Mouse (Mus musculus): Measurements from ENCODE around the gene Lbhd2.

The Lbhd2 gene

DNA sequence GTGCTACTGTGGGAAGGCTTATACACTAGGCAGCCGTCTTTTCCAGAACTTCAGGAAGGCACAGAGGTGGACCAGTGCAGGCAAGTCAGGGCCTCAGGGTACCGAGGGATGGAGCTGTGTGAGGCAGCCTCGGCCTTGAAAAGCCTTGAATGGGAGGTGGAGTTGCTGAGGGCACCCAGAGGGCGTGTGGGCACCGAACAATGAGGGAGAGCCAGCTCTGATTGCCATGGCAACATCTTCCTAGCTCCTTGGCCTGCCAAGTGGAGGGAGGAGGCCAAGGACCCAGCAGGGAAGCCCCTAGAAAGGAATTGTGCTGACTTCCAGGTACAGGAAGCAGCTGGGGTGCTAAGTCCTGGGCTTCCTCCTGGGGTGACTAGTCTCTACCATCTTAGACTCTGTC is 3.0 kb downstream of the Lbhd2 start:
- DNase-seq: no peak

DNA sequence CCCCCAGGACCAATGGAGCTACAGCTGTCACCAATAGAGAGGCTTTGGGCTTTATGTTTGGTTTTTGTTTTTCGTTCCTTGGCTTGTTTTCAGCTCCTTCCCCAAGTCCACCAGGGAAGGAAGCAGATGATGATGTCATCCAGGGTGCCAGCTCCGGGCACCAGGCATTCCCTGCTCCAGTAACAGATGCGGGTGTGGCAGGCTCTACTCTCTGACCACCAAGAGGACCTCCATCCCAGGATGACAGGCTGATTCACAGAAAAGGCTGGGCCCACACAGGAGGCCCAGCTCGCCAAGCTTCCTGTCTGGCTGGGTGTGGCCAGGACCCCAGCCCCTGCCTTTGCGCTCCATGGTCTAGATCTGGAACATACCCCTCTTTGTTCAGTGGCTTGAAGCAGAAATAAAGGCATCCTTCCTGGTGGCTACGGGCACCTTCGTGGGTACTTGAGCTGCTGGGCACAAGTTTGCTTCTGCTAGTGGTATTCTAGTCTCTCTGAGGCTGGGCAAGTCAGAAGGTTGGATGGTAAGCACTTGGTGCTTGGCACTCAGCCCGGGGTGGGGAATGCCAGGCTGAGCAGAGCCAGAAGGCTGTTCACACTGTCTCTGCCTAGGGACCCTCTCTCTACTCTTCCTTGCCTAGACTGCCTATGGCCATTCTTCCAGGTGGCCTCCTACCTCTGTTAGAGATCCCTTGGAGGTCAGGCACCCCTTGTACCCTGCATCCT is 5.2 kb downstream of the Lbhd2 start:
- DNase-seq: no peak

DNA sequence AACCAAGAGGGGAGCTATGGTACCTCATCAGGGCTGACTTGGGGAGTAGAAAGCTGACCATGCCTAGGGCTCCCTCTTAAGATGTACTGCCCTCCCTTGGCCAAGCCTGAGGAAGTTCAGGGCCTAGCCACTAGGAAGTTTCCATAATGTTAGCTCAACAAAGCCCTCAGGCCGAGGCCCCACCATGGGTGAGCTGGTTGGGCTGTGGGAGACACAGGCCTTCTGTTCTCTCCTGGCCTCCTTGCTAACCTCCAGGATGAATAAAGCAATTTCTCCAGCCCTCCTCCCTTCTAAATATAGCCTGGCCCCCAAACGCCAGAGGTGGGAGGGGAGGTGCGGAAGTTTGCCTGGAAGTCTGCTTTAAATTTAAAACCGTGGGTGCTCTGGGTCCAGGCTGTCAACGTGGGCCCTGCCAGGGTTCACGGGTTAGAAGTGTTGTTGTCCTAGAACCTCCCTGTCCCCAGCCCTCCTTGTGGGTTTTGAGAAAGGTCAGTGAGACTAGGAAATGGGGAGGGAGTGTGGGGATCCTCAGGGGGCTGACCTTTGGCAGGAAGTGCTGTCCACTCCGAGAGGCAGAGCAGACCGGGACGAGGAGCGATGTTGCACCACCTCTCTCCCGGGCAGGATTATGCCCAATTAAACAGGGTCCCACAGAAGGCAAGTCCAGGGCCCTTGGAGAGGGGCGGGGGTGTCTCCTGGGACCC is 6.1 kb downstream of the Lbhd2 start:
- DNase-seq: peak; percentile 41

DNA sequence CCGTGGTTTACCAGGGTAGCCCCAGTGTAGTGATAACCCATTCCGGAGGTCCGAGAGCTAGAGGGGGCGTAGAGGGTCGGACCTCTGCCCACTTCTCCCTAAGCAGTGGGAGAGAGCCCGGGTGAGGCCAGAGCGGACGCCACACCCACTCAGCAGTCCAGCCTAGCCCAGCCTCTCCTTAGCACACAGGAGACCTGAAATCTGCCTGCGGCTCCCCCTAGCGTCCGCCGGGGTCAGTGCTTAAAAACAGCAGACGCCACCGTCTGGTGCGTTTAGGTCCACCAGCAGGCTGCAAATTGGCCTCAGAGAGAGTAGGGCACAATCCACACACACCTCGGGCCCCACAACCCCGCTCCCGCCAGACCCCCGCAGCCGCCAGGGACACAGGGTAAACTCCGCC is 6.7 kb downstream of the Lbhd2 start:
- DNase-seq: peak; percentile 96

DNA sequence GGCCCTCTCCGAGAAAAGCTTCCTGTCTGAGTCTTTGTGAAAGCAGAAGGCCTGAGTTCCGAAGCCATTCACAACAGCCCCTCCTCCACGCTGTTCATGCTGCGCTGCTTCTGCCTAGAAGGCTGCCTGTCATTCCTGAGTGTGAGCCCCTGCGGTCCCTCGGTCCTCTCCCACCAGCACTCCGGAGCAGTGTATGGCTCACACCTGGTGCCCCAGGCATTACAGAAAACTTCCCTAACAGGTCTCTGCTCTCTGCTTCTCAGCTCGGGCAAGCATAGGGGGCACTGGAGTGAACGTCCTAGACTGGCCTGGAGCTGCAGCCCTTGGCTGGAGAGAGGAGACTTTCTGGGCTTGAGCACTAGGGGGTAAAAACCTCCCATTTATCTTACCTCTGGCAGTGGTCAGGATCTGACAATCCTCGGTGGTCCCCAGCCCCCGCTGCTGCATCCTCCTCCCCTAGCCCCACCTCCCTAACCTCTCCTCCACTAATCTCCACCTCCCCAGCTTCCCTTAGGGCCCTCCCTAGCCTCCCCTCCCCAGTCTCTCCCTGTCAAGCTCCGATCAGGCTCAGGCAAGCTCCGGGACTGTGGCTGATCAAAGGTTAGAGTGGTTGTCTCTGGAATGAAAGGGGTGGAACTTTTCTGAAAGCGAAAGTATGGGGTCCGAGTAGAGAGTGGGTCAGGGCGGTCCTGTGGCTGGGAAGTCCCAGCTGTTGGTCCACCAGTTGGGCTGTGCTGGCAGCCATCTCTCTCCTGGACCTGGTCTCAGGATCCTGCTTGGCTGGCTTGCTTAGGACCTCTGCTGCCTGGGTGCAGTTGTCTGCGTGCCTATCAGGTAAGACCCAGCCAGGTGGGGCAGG is 10.5 kb downstream of the Lbhd2 start, which contains the start of gene Exoc3l4:
Gene Exoc3l4 (plus strand): TSS at position 97 of the 859 bp plus-strand sequence.
- DNase-seq: peak; percentile 64

DNA sequence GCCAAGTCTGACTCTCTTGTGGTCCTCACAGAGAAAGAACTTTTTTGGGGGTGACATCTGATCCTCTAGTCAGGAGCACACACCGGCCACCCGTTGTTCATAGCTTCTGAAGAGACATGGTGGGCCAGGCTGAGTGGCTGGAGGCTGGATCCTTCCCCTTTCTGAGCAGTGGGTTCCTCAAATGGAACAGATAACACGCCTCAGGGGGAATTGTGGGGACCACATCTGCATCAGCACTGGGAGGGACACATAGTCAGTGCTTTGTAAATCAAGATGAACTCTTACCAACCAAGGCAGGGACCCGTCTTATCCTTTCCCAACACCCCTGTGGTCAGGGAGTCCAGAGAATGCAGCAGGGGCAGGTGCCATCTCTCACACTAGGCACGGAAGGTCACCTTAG is 13.3 kb downstream of the Lbhd2 start:
- no peak for DNase-seq

DNA sequence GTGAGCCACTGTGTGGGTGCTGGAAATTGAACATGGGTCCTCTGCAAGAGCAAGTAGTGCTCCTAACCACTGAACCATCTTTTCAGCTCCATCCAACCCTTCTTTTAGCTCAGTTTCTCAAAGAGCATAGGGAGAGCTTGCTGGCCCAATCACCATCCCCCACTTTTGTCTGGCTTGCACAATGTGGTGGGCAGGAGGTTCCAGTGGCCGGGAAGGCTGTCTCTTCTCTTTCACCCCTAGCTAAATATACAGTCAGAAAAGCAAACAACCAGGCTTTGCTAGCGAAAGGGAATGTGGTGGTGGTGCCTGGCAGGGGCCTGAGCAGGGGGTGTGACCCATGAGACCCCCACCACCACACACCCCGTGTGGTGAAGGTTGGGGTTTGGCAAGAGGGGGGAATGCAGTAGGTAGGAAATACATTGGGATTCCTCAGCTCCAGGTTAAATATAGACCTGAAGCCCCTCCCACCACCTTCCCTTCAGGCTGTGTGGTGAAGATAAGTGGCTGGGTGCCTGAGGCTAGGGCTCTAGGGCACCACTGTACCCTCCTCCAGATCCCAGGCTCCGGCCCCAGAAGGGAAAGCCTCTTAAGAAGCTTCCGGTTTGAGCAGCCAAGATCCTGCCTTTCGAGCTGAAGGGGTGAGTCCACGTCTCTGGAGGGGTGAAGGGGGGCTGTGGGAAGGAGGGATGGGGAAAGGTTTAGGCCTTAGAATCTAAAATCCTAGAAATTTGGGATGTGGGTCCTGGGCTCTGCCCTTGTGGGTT is 14.5 kb downstream of the Lbhd2 start:
- no peak for DNase-seq

DNA sequence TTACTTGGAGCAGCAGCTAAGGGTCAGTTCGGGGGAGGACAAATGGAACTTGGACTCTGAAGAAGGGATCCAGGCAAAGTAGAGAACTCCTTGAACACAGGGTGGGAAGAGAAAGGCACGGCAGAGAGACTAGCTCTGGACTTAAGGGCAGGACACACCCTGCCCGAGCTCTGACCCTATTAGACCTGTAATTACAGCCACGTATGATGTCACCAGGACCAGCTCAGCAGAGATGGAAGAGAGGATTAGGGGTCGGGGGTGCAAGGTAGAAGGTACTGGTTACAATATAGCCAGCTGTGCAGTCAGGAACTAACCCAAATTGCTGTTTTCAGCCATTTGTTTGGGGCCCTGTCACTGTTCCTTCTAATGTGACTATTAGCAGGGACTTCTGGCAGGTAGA is 16.2 kb downstream of the Lbhd2 start:
- no peak for DNase-seq

DNA sequence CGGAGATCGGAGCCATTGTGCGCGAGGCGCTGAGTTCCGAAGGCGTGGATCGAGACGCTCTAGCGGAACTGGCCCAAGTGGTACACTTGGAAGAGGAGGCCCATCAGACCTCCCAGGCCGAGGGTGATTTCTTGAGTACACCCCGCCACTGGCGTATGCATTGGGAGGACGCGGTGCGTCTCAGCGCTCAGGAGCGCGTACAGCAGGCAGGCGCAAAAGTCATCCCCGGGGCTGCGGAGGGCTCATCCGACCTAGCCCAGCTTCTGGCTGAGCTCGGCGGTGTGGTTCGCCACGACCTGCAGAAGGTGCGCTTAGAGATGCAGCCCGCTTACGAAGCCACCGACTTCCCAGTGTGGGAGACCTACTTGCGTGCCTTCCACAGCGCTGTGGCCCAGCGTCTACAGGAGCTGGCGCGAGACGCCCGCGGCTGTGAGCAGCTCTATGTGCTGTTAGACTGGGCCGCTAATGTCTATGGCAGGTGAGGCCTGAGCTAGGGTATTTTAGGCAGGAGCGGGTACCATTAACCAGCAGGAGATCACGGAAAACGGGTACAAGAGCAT is 17.0 kb downstream of the Lbhd2 start:
- DNase-seq: no peak

DNA sequence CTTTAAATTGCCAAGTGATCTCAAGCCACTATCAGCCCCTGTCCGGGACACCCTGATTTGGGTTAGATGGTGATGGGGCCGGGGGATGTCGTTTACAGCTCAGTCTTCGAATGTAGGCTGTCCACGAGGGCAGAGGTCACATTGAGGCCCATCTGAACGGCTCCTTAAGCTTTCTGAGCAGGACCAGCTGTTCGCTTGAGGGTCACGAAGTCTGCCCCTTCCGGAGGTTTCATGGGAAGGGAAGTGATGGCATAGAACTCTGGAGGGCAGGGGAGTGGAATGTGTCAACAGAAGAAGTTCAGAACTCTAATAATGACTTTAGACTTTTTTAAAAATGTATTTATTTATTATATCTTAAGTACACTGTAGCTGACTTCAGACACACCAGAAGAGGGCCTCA is 17.9 kb downstream of the Lbhd2 start:
- DNase-seq: peak; percentile 37

DNA sequence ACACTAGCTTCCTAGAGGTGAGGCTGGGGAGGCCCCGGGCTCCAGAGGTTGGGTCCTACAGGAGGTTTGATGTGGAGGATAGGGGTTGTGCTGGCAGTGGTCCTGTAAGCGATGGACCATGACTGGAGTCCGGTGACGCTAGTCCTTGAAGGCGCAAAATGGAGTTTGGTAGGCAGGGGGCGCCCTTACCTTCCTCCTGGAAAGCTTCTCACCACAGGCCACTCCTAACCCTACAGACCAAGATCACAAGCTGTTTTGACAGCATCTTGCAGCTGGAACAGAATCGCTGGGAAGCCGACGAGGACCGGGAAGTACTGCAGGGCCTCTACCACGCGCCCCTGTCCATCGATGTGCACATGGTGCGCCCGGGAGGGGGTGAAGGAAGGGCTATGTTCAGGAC is 18.6 kb downstream of the Lbhd2 start:
- peak; percentile 93 for DNase-seq

DNA sequence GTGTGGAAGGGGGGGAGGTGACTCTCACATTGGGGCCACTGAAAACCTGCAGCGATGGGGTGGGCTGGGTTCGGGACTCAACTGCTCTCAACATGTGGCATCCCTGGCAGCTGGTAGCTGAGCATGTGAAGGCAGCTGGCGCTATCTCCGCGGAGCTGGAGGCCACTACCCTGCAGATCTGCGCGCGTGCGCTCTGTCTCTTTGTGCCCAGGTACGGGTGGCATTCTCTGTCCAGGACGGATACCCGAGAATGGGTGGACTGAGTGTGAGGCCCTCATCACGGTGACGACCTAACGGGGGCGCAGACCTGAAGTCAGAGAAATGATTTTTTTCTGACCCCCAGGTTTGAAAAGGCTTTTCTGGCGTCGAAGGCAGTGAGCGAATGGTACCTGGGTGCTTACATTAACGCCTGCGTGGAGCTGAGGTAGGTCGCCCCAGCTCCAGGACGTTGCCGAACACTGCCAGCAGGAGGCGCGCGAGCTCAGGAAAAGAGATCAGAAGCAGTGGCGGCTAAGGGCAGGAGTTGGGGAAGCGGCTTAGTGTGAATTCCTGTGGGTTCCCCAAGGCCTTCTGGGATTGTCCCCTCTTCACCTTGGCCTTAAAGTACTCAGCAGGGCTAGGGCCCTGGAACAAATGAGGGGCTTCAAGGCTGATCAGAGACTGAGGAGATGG is 19.3 kb downstream of the Lbhd2 start:
- DNase-seq: peak; percentile 95

DNA sequence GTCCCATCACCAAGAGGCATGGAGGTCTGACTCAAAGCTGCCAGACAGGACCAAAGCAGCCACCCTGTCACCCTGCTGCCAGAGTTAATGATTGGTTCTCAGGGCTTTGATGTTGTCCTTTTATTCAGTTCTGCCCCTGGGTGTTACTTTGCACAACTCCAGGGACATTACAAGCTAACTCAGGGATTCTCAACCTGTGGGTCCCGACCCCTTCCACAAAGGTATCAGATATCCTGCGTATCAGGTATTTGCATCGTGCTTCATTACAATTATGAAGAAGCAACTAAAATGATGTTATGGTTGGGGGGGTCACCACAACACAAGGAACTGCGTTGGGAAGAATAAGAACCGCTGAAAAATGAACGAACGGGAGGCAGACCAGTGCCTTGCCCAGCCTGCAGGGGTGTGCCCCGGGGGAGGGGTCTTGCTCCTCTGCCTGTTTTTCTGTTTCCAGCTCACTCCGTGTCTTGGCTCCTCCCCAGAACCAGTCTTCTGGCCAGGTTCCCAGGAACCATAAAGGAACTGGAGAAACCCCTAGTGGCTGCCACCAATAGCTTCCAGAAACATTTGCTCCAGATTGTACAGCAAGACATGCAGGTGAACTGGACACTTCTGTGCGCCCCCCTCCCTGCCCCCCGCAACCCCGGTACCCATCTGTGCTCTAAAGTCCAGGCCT is 21.0 kb downstream of the Lbhd2 start:
- no peak for DNase-seq

DNA sequence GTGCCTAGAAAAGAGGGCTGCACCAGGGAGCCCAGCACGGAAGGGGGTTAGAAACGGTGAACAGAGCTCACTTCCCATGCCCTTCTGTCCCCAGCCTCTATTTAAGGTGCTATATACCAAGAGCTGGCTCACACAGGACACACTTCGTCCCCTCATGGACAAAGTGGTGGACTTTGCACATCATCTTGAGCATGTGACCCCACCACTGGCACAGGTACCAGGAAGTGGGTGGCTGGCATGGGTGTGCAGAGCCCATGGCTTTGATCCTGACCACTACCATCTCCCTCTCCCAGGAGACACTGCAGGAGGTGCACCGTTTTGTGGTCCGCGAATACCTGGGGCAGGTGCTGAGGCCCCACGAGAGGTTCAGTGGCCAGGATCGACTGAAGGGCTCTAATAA is 21.8 kb downstream of the Lbhd2 start:
- DNase-seq: no peak

DNA sequence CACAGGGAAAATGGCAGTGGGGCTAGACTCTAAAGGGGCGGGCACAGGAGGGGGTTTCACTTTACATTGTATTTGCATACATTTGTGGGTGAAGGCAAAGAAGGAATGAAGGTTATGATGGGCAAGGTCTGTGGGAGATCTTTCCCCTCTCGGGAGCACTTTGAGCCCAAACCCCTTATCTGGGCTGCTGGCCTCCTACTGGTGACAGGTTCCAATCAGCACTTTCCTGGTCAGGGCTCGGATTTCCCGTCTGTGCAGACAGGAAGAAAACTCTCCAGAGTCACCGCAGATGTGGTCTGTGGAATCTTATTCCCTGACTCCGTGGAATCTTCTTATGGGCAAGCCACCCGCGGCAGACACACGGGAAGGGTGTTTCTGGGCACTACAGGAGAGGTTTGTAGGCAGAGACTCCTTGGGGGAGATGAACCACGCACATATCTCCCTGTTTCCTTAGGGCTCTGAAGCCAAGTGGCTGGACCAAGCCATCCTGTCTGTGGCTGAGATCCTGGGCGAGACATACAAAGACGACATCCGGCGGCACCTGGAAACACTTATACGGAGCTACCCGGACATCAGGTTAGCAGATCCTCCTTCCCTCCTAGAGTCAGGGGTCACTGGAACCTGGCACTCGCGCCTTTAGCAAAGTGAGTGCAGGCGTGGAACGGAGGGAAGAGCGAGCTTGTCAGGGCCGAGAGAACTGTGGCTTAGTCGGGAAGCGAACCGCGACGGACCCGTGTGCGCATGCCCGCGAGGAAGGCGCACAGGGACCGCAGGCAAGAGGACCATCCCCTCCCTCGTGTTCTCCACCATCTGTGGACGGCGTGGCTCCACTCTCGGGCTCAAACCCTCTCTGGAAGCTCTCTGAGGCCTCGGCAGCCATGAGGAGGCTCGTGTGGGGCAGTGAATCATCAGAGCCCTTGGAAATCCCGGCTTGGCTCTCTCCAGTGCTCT is 22.6 kb downstream of the Lbhd2 start:
- peak; percentile 47 for DNase-seq

DNA sequence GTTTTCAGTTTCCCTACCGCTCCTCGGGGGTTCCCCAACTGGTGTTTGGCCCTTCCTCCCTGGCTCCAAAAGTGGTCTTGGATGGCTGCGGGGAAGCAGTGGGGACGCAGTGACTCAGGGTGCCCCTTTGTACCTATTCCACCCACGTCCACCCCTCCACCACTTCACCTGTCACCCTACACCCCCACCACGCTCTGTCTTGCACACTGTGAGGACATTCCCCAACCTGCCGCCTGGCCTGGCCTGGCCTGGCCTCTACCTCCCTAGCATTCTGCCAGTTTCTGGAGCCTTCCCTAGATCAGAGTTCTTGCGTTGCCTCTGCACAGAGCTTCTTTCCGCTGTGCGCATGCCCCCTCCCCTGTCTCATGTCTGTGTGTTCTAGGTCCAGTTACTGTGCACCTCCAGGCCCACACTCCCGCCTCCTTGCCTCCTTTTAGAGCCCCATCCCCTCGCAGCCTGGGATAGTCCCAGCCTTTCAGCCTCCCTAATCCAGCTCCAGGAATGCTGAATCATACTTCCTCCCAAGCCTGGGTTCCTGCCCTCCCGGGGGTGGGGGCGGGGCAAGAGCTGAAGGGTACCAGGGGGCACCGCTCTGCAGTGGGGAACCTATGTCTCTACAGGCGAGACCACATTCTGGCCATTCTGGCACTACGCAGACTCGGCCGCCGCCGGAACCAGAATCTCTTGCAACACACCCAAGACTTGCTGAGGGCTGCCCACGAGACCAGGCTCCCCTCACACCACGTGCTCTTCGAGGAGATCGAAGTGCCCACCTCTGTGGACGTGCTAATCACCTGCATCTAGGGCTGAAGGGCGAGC is 23.6 kb downstream of the Lbhd2 start:
- DNase-seq: peak; percentile 54

DNA sequence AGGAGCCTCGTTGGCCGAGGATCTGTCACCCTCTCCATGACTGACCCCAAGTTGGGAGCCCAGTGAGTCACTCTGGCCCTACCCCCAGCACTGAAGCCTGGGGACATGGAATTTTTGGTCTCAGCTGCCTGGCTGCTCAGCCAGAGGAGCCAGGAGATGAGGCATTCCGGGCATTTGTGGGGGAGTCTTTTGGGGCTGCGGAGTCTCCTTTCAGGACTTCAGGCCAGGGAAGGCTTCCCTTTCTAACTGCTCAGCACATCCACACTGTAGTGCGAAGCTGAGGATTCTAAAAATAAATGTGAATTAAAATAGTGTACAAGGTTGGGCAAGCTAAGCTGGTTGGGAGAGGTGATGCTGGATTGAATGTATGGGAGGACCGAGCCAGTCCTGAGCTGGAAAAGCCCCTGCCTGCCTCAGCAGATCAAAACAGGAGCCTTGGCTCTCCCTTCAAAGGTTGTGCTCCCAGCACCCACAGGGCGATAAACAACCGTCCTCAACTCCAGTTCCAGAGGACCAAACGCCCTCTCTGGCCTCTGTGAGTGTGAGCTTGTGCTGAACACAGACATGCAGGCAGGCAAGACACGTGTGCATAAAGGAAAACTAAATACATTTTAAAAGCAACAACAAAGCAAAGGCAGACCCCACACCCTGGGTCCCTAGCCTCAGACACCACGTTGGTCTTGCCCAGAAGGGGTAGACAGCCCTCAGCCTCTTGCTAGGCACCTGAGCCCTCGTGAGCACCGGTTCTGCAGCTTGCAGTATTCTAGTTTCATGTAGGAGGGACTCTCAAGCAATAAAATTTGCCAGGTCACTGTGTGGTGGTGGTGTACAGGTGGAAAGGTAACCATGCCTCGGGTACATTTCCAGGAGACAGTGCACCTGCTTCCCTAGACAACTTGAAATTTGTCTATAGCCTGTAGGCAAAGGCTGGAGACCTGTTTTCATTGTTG is 24.5 kb downstream of the Lbhd2 start:
- no peak for DNase-seq

DNA sequence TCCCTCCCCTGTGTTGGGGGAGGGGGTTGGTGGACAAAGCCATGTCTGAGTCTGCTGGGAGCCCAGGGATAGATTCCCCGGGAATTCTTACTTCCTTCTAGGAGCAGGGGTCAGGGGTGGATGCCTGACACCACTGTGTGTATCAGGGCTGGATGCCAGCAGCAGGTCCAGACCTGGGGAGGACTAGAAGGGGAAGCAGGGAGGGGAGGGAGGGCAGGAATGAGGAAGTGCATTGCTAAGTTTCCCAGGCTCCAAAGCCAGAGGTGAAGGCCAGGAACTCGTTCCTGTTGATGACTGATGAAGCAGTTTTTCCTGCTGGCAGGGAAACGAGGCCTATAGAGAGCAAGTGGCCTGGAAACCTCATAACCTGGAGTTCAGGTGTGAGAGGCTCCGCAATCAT is 25.5 kb downstream of the Lbhd2 start:
- no peak for DNase-seq
